Mouse (Mus musculus): Measurements from ENCODE around the gene Pecam1.

GRCm38 (mm10) chr11:106613638-106614338, 136.6 kb downstream of the Pecam1 start:
- TF ChIP-seq CTCF (IDR thresholded peaks at IDR 0.05; ENCODE audit: control insufficient read depth, insufficient read depth, insufficient read length) (no peak), FOSL1 (IDR thresholded peaks at IDR 0.05; ENCODE audit: insufficient read depth, low read length, poor library complexity, severe bottlenecking) (no peak), MAX (IDR thresholded peaks at IDR 0.05) (no peak)

Data from C2C12 (cell line).